Mouse (Mus musculus): ENCODE data around the gene Cs.

GRCm38 (mm10) chr10:128310177-128310576 lies 27.4 kb upstream of the Cs start:
- no peak for TF ChIP-seq CTCF (conservative IDR thresholded peaks at IDR 0.05; ENCODE audit: low read length)
- TF ChIP-seq POU5F1 (IDR thresholded peaks at IDR 0.05; ENCODE audit: borderline replicate concordance, low read length), result no peak
- no peak for TF ChIP-seq NANOG (IDR thresholded peaks at IDR 0.05; ENCODE audit: borderline replicate concordance, low read length)
